Mouse (Mus musculus) Patski (cell line): ENCODE results near the gene Fam71b. TPM values are rescaled to one million over a fixed set of nuclear protein-coding genes. Genes with fewer than 3 reads are reported as not detected.

Experiments used
- ATAC-seq: fragments of 100-300 bp; one replicate; pipeline ENCODE4 v1.8.0; 2021
- CTCF ChIA-PET: fragments of 350-600 bp; sonication (Branson Sonifier 250); formaldehyde crosslinking; loops from one replicate; lab custom pipeline; 2022; ENCODE audit warnings: inconsistent platforms; lab: Charles Lee
- POLR2A ChIA-PET: fragments of 350-600 bp; sonication (Branson Sonifier 250); formaldehyde crosslinking; loops from one replicate; lab custom pipeline; 2022; ENCODE audit warnings: antibody characterized with exemption, inconsistent platforms; lab: Charles Lee
- DNase-seq: peaks from one replicate; pipeline ENCODE4 v3.0.0-alpha.2; 2011; ENCODE audit warnings: low read depth, low spot score
- H3K27me3 ChIP-seq: fragments of 371-371 bp; one replicate; pipeline ENCODE4 v1.5.1; 2021
- CTCF ChIP-seq: fragments of 100-300 bp; IDR thresholded peaks from one replicate; pipeline ENCODE4 v1.5.1; 2021
- in situ Hi-C: fragments of 300-500 bp; cut with MboI; formaldehyde crosslinking; loops from 3 replicates; pipeline ENCODE4 v1.11.1; 2018; ENCODE audit warnings: low pct_unique_long_range_greater_than_20kb, mixed read lengths
- polyA plus RNA-seq: library from polyadenylated mRNA; unstranded; gene quantifications from one replicate; pipeline ENCODE4 v1.2.3, GENCODE M21; 2021

Fam71b gene
- polyA plus RNA-seq, 1 experiment from 2014 or later, result not detected

DNA sequence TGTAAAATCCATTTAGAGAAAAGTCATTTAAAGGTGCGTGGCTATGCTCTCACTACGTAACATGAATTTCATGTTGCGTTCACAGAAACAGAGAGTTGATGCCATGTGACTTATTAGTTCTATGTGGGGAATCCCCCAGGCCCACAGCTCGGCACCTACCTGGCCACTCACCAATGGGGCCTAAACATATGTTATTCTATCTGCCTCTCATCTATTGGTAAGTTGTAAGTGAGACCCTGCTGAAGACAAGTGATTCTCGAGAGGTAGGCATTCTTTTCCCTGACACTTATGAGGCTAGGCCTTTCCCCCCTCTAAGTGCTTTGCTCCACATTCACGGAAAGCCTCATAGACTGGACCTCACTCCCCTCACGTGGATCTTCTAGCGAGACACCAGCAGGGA, 9.8 kb upstream of the Fam71b start:
- DNase-seq (no peak), ATAC-seq (no peak)
- H3K27me3 ChIP-seq, result peaks cover 12% of the 10 kb centered on the region
- ChIA-PET CTCF (no interaction called here), POLR2A (no interaction called here)
- no peak for TF ChIP-seq CTCF
- in situ Hi-C loops, result no loop called here

DNA sequence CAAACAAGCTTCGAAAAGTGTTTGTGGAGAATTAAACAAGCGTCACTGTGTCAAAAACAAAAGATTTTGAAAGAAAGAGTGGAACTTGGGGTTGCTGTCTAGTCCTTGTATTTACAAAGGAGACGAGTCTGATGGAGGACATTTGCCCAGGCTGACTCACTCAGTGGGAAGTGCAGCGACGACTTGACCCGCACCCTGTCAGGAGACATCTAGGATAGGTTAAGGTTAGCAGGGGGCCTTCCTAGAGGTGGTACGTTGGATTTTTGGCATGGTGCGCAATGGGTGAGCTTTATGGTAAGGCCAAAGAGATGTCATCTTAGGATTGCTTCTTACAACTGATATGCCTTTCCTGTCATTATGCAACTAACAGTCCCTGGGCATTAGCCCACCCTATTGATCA, 9.3 kb upstream of the Fam71b start:
- ATAC-seq, result no peak
- POLR2A ChIA-PET, result no interaction called here
- in situ Hi-C loops, result no loop called here
- H3K27me3 ChIP-seq, result peaks cover 12% of the 10 kb centered on the region
- no peak for TF ChIP-seq CTCF
- DNase-seq, result no peak
- CTCF ChIA-PET, result interaction anchor here (0.9 kb wide), 1 partner anchor 20 kb away, joined by 3 read pairs; no protein-coding TSS in a partner anchor

DNA sequence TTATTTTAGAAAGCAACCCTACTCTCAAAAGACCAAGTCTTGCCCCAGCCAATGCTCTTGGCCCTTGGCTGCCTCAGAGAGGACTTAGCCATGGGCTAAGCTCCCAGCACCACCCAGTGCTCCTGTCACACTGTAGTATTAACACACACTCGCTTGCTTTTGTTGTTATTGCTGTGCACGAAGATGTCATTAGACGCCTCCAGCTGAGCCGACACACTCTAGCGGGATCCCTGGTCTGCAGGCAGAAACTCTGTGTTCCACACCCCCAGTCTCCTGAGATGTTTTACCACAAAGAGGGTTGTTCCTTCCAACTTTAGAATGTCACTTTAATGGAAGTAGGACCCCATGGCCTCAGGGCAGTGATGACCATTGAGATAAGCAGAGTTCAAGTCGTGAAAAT, 7.9 kb upstream of the Fam71b start:
- H3K27me3 ChIP-seq, result peaks cover 7% of the 10 kb centered on the region
- CTCF ChIA-PET, result no interaction called here
- ATAC-seq, result no peak
- DNase-seq, result no peak
- TF ChIP-seq CTCF, result no peak
- in situ Hi-C loops, result no loop called here
- POLR2A ChIA-PET, result interaction anchor here (0.6 kb wide), 1 partner anchor 342 kb away, joined by 5 read pairs; no protein-coding TSS in a partner anchor

DNA sequence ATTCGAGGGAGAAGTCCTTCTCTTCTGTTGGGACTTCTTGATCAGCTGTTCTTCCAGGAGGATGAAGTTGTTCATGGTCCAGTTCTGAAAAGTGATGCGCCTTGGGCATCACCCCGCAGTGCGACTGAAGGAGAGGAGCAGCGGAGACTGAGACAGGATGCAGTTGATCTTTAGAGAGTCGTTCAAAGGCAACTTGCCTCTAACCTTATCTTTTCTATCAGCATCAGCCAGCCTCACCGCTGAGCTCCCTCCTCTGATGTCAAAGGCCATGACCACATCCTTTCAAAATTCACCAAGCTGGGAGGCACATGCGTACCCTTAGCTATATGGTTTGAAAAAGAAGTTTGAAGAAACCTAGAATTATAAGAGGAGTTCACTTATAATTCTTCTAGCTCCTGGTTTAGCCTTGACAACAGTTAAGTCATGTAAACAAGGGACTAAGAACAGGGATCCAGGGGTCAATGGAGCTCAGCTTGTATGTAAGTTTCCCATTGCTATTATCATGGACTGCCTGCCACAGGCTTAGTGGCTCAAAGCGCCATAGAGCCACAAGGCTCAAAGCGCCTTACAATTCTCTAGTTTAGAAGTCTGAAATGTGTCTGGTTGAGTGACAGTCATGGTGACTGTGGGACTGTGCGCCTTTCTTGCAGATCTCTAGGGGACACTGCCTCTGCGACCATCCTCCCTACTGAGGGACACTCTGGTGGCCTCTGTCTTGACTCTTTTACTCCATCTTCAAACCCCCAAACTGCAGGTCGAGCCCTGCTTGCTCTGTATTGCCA, 6.8 kb upstream of the Fam71b start, which contains the start of gene Itk:
Itk (minus strand) TSS at position 180 of the 782 bp plus-strand sequence.
- ATAC-seq (no peak), DNase-seq (no peak)
- in situ Hi-C loops, result no loop called here
- peaks cover 3% of the 10 kb centered on the region for H3K27me3 ChIP-seq
- CTCF ChIA-PET, result no interaction called here
- POLR2A ChIA-PET, result no interaction called here
- no peak for TF ChIP-seq CTCF

DNA sequence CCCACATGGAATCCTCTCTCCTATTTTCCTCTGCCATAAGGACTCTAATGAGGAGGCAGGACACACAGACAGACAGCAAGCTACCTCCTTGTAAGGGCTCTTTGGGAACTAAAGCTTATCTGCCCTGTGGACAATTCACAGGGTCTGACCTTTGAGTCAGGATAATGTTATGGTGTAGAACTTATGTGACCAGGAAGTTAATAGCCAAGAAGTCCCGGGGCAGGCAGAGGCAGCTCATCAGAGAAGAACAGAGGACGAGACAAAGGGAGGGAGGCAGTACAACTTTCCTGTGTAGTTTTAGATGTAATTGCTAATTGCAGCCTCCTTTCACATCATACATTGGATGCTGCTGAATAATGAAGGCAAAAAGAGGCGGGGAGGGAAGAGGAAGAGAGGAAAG, 5.7 kb upstream of the Fam71b start:
- CTCF ChIA-PET, result no interaction called here
- TF ChIP-seq CTCF, result no peak
- no peak for ATAC-seq
- H3K27me3 ChIP-seq, result peaks cover 6% of the 10 kb centered on the region
- DNase-seq, result no peak
- POLR2A ChIA-PET, result no interaction called here
- in situ Hi-C loops, result no loop called here

DNA sequence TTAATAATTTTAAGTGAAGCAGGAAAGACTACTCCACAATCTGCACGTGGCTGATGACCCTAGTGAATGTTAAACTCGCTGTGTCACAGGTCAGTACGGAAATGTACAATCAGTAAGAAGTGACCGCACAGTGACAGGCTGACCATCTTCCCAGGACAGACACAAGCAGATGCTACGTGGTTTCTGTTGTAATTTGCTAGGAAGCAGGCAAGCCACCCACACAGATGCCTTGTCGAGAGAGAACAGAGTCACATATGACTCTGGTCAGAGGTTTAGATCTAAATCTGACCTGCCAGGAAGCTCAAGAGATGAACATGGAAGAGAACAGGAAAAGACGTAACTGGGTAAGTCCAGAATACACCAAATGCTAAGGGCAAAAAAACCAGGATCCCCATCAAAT, 3.5 kb upstream of the Fam71b start:
- DNase-seq, result no peak
- in situ Hi-C loops, result no loop called here
- ChIA-PET CTCF (no interaction called here), POLR2A (no interaction called here)
- peaks cover 9% of the 10 kb centered on the region for H3K27me3 ChIP-seq
- no peak for ATAC-seq
- no peak for TF ChIP-seq CTCF

DNA sequence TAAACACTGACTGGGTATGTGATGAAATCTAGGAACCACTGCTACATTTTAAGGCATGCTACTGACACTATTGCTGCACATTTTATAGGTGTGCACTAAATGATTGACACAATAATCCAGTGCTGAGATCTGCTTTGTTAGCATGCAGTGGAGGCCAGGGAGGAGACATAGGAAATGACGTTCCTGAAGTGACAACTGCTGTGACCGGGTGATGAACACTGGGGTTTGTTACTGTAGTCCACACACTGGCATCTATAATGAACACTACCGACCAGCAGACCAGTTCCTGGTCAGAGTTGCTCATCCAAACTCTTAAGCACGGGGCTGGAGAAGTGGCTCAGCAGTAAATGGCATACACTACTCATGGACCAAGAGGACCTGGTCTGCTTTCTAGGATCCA, 2.9 kb upstream of the Fam71b start:
- DNase-seq (no peak), ATAC-seq (no peak)
- in situ Hi-C loops, result no loop called here
- ChIA-PET CTCF (no interaction called here), POLR2A (no interaction called here)
- TF ChIP-seq CTCF, result no peak
- H3K27me3 ChIP-seq, result peaks cover 9% of the 10 kb centered on the region

DNA sequence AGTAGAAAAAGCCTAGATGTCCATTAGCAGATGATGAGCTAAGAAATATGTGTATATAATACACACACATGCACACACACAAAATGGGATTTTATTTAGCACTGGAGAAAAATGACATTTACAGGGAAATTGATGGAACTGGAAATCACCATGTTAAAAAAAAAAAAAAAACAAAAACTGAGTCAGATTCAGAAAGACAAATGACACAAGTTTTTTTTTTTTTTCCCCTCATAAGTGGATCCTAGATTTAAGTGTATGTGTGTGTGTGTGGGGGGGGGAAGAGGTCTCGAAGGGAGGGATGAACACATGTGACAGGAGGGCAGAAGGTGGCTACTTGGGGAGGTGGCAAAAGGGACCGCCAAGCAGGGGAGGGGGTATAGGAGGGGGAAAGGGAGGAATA, 1.3 kb upstream of the Fam71b start:
- POLR2A ChIA-PET, result no interaction called here
- DNase-seq (no peak), ATAC-seq (no peak)
- TF ChIP-seq CTCF, result no peak
- in situ Hi-C loops, result no loop called here
- CTCF ChIA-PET, result no interaction called here
- peaks cover 5% of the 10 kb centered on the region for H3K27me3 ChIP-seq

DNA sequence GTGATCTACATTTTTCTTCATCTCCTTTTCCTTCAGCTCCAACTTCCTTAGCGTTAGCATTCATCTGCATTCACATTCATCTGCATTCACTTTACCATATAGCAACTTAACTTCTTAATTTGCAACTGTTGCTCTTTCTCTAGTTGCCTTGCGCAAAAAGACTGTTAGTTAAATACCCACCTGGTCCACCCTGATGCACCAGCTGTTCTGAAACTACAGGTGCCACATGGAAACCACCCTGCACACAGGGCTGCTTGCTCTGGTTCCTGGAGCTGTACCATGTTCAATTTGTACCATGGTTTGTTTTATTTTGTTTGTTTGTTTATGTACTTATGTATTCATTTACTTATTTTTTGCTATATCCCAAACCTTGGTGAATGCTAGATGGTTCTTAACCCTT, 661 bp upstream of the Fam71b start:
- no peak for TF ChIP-seq CTCF
- in situ Hi-C loops, result no loop called here
- CTCF ChIA-PET, result no interaction called here
- DNase-seq (no peak), ATAC-seq (no peak)
- H3K27me3 ChIP-seq, result peaks cover 8% of the 10 kb centered on the region
- POLR2A ChIA-PET, result no interaction called here

DNA sequence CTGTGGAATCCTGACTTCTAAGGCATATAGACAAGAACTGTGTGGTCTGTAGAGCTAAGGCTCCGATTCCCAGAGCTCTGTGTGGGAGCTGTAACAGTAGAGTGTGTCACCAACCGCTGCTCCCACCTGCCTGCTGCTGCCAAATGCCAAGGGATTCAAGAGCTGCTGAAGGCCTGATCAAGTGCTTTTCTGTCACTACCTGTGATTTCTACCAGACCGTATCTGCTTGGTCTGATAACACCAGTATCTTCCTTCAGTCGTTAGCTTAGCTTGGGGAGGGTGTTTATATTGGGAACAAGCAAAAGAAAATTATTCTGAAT, 461 bp downstream of the Fam71b start:
- CTCF ChIA-PET, result interaction anchor here (0.9 kb wide), 1 partner anchor 12 kb away, joined by 3 read pairs; no protein-coding TSS in a partner anchor
- TF ChIP-seq CTCF, result no peak
- ATAC-seq, result no peak
- in situ Hi-C loops, result no loop called here
- POLR2A ChIA-PET, result no interaction called here
- peaks cover 8% of the 10 kb centered on the region for H3K27me3 ChIP-seq
- DNase-seq, result no peak

DNA sequence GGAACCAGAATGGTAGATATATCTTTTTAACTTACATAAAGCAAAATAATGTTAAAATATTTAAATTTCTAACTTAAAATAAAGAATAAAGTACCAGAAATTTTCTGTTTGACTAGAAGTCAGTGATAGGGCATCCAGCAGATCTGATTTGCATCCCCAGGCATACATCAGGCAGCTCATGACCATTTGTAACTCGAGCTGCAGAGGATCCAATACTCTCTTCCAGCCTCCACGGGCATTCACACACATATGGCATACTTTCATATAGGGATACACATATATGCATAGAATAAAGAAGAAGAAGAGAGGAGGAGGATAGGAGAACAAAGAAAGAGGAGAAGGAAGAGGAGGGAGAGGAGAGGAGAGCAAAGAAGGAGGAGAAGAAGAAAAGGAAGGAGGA, 1.5 kb downstream of the Fam71b start:
- DNase-seq (no peak), ATAC-seq (no peak)
- POLR2A ChIA-PET, result no interaction called here
- in situ Hi-C loops, result no loop called here
- no peak for TF ChIP-seq CTCF
- H3K27me3 ChIP-seq, result peaks cover 8% of the 10 kb centered on the region
- CTCF ChIA-PET, result interaction anchor here (1.1 kb wide), 1 partner anchor 31 kb away, joined by 3 read pairs; no protein-coding TSS in a partner anchor
